ENCODE assay signal across 8 mouse cellular contexts in the genomic region with DNA sequence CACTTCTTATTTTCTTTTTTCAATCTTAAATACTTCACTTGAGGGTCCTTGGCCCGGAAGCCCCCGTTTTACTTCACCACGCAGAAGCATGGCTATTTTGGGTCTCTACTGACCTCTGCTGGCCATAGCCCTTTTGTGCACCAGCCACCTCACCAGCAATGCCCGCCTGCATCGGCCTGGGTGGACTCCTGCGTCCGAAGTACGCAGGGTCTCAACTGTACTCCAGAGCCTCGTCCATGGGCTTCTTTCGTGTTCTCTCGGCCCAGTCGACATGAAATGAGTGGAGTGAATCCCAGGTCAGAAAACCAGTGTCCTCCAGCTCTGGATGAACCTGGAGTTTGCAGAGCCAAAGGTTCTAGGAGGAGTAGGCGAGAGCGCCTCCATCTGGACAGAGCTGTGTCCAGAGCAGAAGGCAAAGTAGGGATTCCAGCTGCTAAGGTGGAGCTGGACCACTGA. TPM values are rescaled to one million over a fixed set of nuclear protein-coding genes. Genes with fewer than 3 reads are reported as not detected.
A peak's percentile ranks its signal among the peaks of the same experiment; 100 is the strongest.
DNase-seq lines count a peak whose midpoint lies in the region; ATAC-seq lines count a peak whose summit lies in the region.

No protein-coding gene starts in this region.

- H3K4me3 ChIP-seq in hindbrain, embryonic 15.5 days: peak overlapping the region; percentile 29

- H3K36me3 ChIP-seq in hindbrain, embryonic 15.5 days: no peaks in the 10 kb centered on the region

- H3K9me3 ChIP-seq in hindbrain, embryonic 15.5 days: no peaks in the 10 kb centered on the region

- H3K4me2 ChIP-seq in hindbrain, embryonic 15.5 days: peak overlapping the region; percentile 60

- WGBS in hindbrain, embryonic 15.5 days: 1% methylated on average over 14 of the region's 14 CpGs

- no peaks in the 10 kb centered on the region for H3K27me3 ChIP-seq in hindbrain, embryonic 15.5 days

- H3K4me1 ChIP-seq in hindbrain, embryonic 15.5 days (replicated peaks): no peaks in the 10 kb centered on the region

- no peak overlapping the region; the same call in 1 of the 2 replicates for H3K9ac ChIP-seq in hindbrain, embryonic 15.5 days

- no peak overlapping the region for H3K27ac ChIP-seq in hindbrain, embryonic 15.5 days (replicated peaks)

- ATAC-seq in hindbrain, embryonic 15.5 days (ENCODE audit: low FRiP score, low read depth): peak; percentile 82

- peak; percentile 63 for DNase-seq in R1 (ENCODE audit: low read depth, low spot score)
- peak; percentile 79 to 86 for DNase-seq in cerebellum, postnatal 36 days
- DNase-seq in gastrocnemius, adult 18-20 months (ENCODE audit: low spot score): peak; percentile 65
- DNase-seq in layer of hippocampus, postnatal 36 days: peak; percentile 73 to 79
- DNase-seq in lung, postnatal 25 days (ENCODE audit: low spot score): peak; percentile 68
- DNase-seq in retina, embryonic 14.5 days (ENCODE audit: low spot score): peak; percentile 91
- peak; percentile 59 for DNase-seq in urinary bladder, adult 2 months (ENCODE audit: low spot score)

RNA-seq across cellular contexts. Expression of a gene that starts 14.9 kb away (rescaled TPM):
- under 1 TPM; 0.14 to 0.57 TPM for total RNA-seq in gastrocnemius, adult 18-20 months (2021)
- 35.3 and 35.7 TPM in 2 replicates for polyA plus RNA-seq in hindbrain, embryonic 15.5 days (2015; fragmentation: Nextera tagmentation; extraction: Ambion mirVana)
- 100 to 1,000 TPM; 110 to 111 TPM for total RNA-seq in layer of hippocampus, postnatal 36 days (2021)
- 10.7 and 13.7 TPM in 2 replicates for polyA plus RNA-seq in urinary bladder, adult 2 months (2012; rRNA removed)

RNA-seq across cellular contexts. Expression of a gene that starts 22.1 kb away (rescaled TPM):
- 100 to 1,000 TPM in 1 of 2 experiments, 10 to 100 TPM in 1; 60.1 to 115 TPM for total RNA-seq in gastrocnemius, adult 18-20 months (2021)
- polyA plus RNA-seq in hindbrain, embryonic 15.5 days (2015; fragmentation: Nextera tagmentation; extraction: Ambion mirVana): 7.5 and 7.6 TPM in 2 replicates
- total RNA-seq in layer of hippocampus, postnatal 36 days (2021): 10 to 100 TPM; 52.4 to 57.9 TPM
- 18.5 and 19.1 TPM in 2 replicates for polyA plus RNA-seq in urinary bladder, adult 2 months (2012; rRNA removed)

RNA-seq across cellular contexts. Expression of a gene that starts 57.8 kb away (rescaled TPM):
- total RNA-seq in gastrocnemius, adult 18-20 months (2021): 10 to 100 TPM; 19.0 to 21.6 TPM
- polyA plus RNA-seq in hindbrain, embryonic 15.5 days (2015; fragmentation: Nextera tagmentation; extraction: Ambion mirVana): 88.8 and 94.1 TPM in 2 replicates
- 10 to 100 TPM; 60.9 to 62.5 TPM for total RNA-seq in layer of hippocampus, postnatal 36 days (2021)
- 98.1 and 141 TPM in 2 replicates for polyA plus RNA-seq in urinary bladder, adult 2 months (2012; rRNA removed)

Comparison
In these comparisons a context has a peak if more than half of its experiments do, and no peak if none do; other contexts are left out.
1. RNA of a gene that starts 14.9 kb away (total RNA-seq): 110 to 111 TPM in layer of hippocampus, postnatal 36 days; 0.14 to 0.57 TPM in gastrocnemius, adult 18-20 months; every median in the first group is over 10 times any median in the second.
2. Peak in every context shown above with its lines, with median percentiles within 50 percentile points of each other: DNase-seq.